Mouse (Mus musculus): ENCODE measurements at regions not wholly inside any gene's neighbourhood (a gene's known extent, or its start where the extent isn't known, plus 50 kb on each side); places are given as distances from the start of the nearest gene placed in this dataset.
A peak's percentile ranks its signal among the peaks of the same experiment; 100 is the strongest.

DNA sequence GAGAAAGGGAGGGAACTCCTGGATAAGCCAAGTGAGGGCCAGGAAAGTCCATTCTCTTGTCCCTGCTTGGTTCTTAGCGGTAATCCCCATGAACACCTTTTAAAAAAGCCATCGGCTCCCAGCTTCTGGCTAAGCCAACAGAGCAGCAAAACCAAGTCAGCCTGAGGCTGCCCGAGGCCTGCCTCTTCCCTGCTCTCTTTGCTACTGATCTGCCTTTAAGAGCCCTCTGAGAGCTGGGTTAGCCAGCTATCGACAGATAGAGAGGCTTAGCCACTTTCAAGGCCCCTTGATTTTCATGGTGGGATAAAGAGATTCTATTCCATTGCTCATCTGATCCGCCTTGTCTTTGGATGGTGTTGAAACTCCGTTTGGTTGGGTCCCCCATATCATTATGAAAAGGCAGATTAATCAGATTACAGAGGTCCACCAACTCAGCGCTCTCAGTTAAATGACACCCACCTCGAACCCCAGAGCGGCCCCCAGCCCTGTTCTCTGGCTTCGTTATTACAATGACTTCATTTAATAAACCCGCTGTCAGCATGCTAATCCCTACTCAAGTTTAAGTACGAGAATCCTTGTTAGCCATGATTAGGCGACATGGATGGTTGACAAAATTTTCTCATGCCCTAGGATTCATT, 66.1 kb downstream of the Slc4a3 start:
- no peak overlapping the region for H3K27ac ChIP-seq
- H3K9me3 ChIP-seq = no peaks in the 10 kb centered on the region
- H3K27me3 ChIP-seq = no peaks in the 10 kb centered on the region
- H3K4me2 ChIP-seq = no peak overlapping the region
- WGBS = 73% methylated on average over 13 of the region's 13 CpGs
- H3K36me3 ChIP-seq = no peaks in the 10 kb centered on the region
- H3K4me3 ChIP-seq = no peak overlapping the region
- H3K4me1 ChIP-seq = peaks cover 23% of the 10 kb centered on the region
- ATAC-seq (ENCODE audit: insufficient number of reproducible peaks, low FRiP score, low TSS enrichment, low read depth) = no peak
- H3K9ac ChIP-seq = no peak overlapping the region

- WGBS = 61% methylated on average over 2 of the region's 2 CpGs
- Histone ChIP-seq H3K4me2 (no peak overlapping the region), H3K36me3 (no peaks in the 10 kb centered on the region), H3K27me3 (no peaks in the 10 kb centered on the region), H3K9ac (no peak overlapping the region), H3K4me3 (no peak overlapping the region), H3K27ac (no peak overlapping the region), H3K9me3 (no peaks in the 10 kb centered on the region), H3K4me1 (peaks cover 23% of the 10 kb centered on the region)
- ATAC-seq (ENCODE audit: insufficient number of reproducible peaks, low FRiP score, low TSS enrichment, low read depth) = no peak
These were observed 67.1 kb downstream of the Slc4a3 start for GRCm38 (mm10) chr1:75613206-75613605.

- H3K9me3 ChIP-seq = no peaks in the 10 kb centered on the region
- H3K4me3 ChIP-seq = no peak overlapping the region
- H3K4me1 ChIP-seq = peaks cover 4% of the 10 kb centered on the region
- H3K27ac ChIP-seq = no peak overlapping the region
- H3K36me3 ChIP-seq = no peaks in the 10 kb centered on the region
- H3K27me3 ChIP-seq = no peaks in the 10 kb centered on the region
- no peak overlapping the region for H3K4me2 ChIP-seq
- no peak overlapping the region for H3K9ac ChIP-seq
- WGBS = 52% methylated on average over 2 of the region's 2 CpGs
- ATAC-seq (ENCODE audit: insufficient number of reproducible peaks, low FRiP score, low TSS enrichment, low read depth) = no peak
These were observed 70.9 kb downstream of the Slc4a3 start for GRCm38 (mm10) chr1:75616971-75617370.

- 34% methylated on average over 7 of the region's 7 CpGs for WGBS
- no peak overlapping the region for H3K27ac ChIP-seq
- no peak overlapping the region for H3K4me2 ChIP-seq
- ATAC-seq (ENCODE audit: insufficient number of reproducible peaks, low FRiP score, low TSS enrichment, low read depth) = no peak
- H3K9me3 ChIP-seq = no peaks in the 10 kb centered on the region
- H3K4me1 ChIP-seq = no peaks in the 10 kb centered on the region
- H3K36me3 ChIP-seq = no peaks in the 10 kb centered on the region
- no peak overlapping the region for H3K9ac ChIP-seq
- H3K27me3 ChIP-seq = no peaks in the 10 kb centered on the region
- H3K4me3 ChIP-seq = no peak overlapping the region
These were observed 72.3 kb downstream of the Slc4a3 start for GRCm38 (mm10) chr1:75618367-75618790.

GRCm38 (mm10) chr1:75630287-75630686, 84.2 kb downstream of the Slc4a3 start:
- Histone ChIP-seq H3K4me1 (no peaks in the 10 kb centered on the region), H3K4me2 (no peak overlapping the region), H3K9ac (no peak overlapping the region), H3K4me3 (no peak overlapping the region), H3K27me3 (no peaks in the 10 kb centered on the region), H3K9me3 (no peaks in the 10 kb centered on the region), H3K27ac (no peak overlapping the region), H3K36me3 (no peaks in the 10 kb centered on the region)
- ATAC-seq (ENCODE audit: insufficient number of reproducible peaks, low FRiP score, low TSS enrichment, low read depth) = no peak
- WGBS = 84% methylated on average over 2 of the region's 2 CpGs

DNA sequence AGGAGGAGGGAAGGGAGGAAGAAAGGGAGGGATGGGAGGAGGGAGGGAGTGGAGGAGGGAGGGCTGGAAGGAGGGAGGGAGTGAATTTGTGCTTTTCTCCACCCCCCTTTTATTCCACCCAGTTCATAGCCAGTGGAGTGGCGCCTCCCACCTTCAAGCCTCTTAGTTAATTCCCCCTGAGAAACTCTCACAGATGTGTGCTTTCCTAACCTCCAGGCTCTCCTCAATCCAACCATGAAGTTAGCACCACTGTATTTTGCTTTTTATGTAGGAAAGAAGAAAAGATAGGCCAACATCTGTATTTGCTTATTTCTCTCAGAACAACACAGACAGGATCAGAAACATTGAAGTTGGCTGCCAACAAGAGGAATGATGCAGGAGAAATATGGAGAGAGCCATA, 85.7 kb downstream of the Slc4a3 start:
- H3K36me3 ChIP-seq = no peaks in the 10 kb centered on the region
- no peak overlapping the region for H3K9ac ChIP-seq
- no peak overlapping the region for H3K27ac ChIP-seq
- no peaks in the 10 kb centered on the region for H3K27me3 ChIP-seq
- WGBS = 58% methylated on average over 1 of the region's 1 CpGs
- H3K9me3 ChIP-seq = no peaks in the 10 kb centered on the region
- H3K4me2 ChIP-seq = no peak overlapping the region
- no peak overlapping the region for H3K4me3 ChIP-seq
- no peak for ATAC-seq (ENCODE audit: insufficient number of reproducible peaks, low FRiP score, low TSS enrichment, low read depth)
- H3K4me1 ChIP-seq = no peaks in the 10 kb centered on the region

- no peaks in the 10 kb centered on the region for H3K27me3 ChIP-seq
- no peak for ATAC-seq (ENCODE audit: insufficient number of reproducible peaks, low FRiP score, low TSS enrichment, low read depth)
- H3K27ac ChIP-seq = no peak overlapping the region
- H3K36me3 ChIP-seq = no peaks in the 10 kb centered on the region
- H3K4me3 ChIP-seq = no peak overlapping the region
- 91% methylated on average over 4 of the region's 4 CpGs for WGBS
- no peak overlapping the region for H3K9ac ChIP-seq
- no peaks in the 10 kb centered on the region for H3K9me3 ChIP-seq
- no peaks in the 10 kb centered on the region for H3K4me1 ChIP-seq
- H3K4me2 ChIP-seq = no peak overlapping the region
These were observed 89.5 kb downstream of the Slc4a3 start for GRCm38 (mm10) chr1:75635591-75635990.

GRCm38 (mm10) chr1:75639031-75640001, 93.2 kb downstream of the Slc4a3 start:
- Histone ChIP-seq H3K4me1 (no peaks in the 10 kb centered on the region), H3K36me3 (no peaks in the 10 kb centered on the region), H3K4me3 (no peak overlapping the region), H3K4me2 (no peak overlapping the region), H3K9me3 (no peaks in the 10 kb centered on the region), H3K27me3 (no peaks in the 10 kb centered on the region), H3K9ac (no peak overlapping the region), H3K27ac (no peak overlapping the region)
- ATAC-seq (ENCODE audit: insufficient number of reproducible peaks, low FRiP score, low TSS enrichment, low read depth) = no peak
- WGBS = 63% methylated on average over 8 of the region's 8 CpGs

DNA sequence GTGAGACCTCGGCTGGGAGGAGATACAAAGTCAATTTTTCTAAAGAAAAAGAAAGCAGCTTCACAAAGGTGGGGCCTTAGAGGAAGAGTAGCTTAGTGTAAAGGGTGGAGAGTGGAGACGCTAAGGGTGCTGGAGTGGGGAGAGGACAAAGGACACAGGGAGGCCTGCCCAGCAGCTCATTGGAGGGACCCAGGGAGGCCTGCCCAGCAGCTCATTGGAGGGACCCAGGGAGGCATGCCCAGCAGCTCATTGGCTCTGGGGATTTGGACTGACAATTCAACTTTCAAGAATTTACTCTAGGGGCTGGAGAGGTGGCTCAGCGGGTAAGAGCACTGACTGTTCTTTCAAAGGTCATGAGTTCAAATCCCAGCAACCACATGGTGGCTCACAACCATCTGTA, 96.4 kb downstream of the Slc4a3 start:
- Histone ChIP-seq H3K27ac (no peak overlapping the region), H3K27me3 (no peaks in the 10 kb centered on the region), H3K9me3 (no peaks in the 10 kb centered on the region), H3K9ac (no peak overlapping the region), H3K4me3 (no peak overlapping the region), H3K4me1 (no peaks in the 10 kb centered on the region), H3K4me2 (no peak overlapping the region), H3K36me3 (no peaks in the 10 kb centered on the region)
- ATAC-seq (ENCODE audit: insufficient number of reproducible peaks, low FRiP score, low TSS enrichment, low read depth) = no peak
- WGBS = 58% methylated on average over 3 of the region's 3 CpGs

GRCm38 (mm10) chr1:75652547-75652946, 106.5 kb downstream of the Slc4a3 start:
- ATAC-seq (ENCODE audit: insufficient number of reproducible peaks, low FRiP score, low TSS enrichment, low read depth) = no peak
- no peak overlapping the region for H3K27ac ChIP-seq
- 10% methylated on average over 10 of the region's 10 CpGs for WGBS

GRCm38 (mm10) chr1:75652987-75653573, 107.0 kb downstream of the Slc4a3 start:
- 50% methylated on average over 3 of the region's 3 CpGs for WGBS
- H3K4me2 ChIP-seq = no peak overlapping the region

More at GRCm38 (mm10) chr1:75652547-75652946, 106.5 kb downstream of the Slc4a3 start:
- H3K27me3 ChIP-seq = no peaks in the 10 kb centered on the region
- H3K4me1 ChIP-seq = peaks cover 20% of the 10 kb centered on the region
- H3K4me3 ChIP-seq = no peak overlapping the region
- no peak overlapping the region for H3K9ac ChIP-seq
- no peak overlapping the region for H3K4me2 ChIP-seq
- no peaks in the 10 kb centered on the region for H3K9me3 ChIP-seq
- H3K36me3 ChIP-seq = no peaks in the 10 kb centered on the region

DNA sequence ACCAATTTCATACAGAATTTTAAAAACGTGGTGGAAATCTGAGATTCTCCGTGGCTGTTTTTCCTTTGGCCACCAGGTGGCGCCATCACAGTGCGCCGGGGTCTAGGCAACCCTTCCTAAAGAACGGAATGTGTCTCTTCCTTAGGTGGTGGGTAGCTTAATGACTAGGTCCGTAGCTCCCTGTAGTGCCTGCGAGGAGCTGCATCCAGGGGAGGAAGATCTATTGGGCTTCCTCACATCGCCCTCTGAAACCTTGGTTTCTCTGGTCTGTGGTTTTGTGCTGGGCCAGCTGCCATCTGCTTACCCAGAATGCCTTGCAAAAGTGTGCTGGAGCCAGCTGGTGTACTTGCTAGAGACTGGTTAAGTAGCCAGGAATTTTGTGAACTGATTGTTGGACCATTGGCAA, 107.6 kb downstream of the Slc4a3 start:
- H3K9ac ChIP-seq = no peak overlapping the region
- no peaks in the 10 kb centered on the region for H3K27me3 ChIP-seq
- no peaks in the 10 kb centered on the region for H3K36me3 ChIP-seq
- H3K4me2 ChIP-seq = peak overlapping the region; percentile 37
- 0 out of 2 replicates have a peak overlapping the region, but pooled peaks have one; percentile 10 for H3K4me3 ChIP-seq
- ATAC-seq (ENCODE audit: insufficient number of reproducible peaks, low FRiP score, low TSS enrichment, low read depth) = no peak
- H3K9me3 ChIP-seq = no peaks in the 10 kb centered on the region
- WGBS = 1% methylated on average over 9 of the region's 9 CpGs
- H3K27ac ChIP-seq = no peak overlapping the region
- H3K4me1 ChIP-seq = peaks cover 20% of the 10 kb centered on the region

More at GRCm38 (mm10) chr1:75652987-75653573, 107.0 kb downstream of the Slc4a3 start:
- H3K36me3 ChIP-seq = no peaks in the 10 kb centered on the region
- H3K4me3 ChIP-seq = no peak overlapping the region
- ATAC-seq (ENCODE audit: insufficient number of reproducible peaks, low FRiP score, low TSS enrichment, low read depth) = no peak
- no peaks in the 10 kb centered on the region for H3K9me3 ChIP-seq
- H3K4me1 ChIP-seq = peaks cover 20% of the 10 kb centered on the region
- no peaks in the 10 kb centered on the region for H3K27me3 ChIP-seq
- no peak overlapping the region for H3K9ac ChIP-seq
- H3K27ac ChIP-seq = no peak overlapping the region

Measured in limb, embryonic 15.5 days (tissue).